Mouse (Mus musculus) embryonic fibroblast, embryonic 13.5 days (primary cell): ENCODE data around the gene Sectm1a. TPM values are rescaled to one million over a fixed set of nuclear protein-coding genes. Genes with fewer than 3 reads are reported as not detected.

Experiments
- H3K27ac ChIP-seq: 2 replicates; pipeline ENCODE4 v1.5.1; 2012; ENCODE audit warnings: low read length, control low read depth, inconsistent platforms; ENCODE audit not compliant: insufficient read depth
- H3K4me1 ChIP-seq: 2 replicates; pipeline ENCODE4 v1.6.1; 2011; ENCODE audit warnings: low read length; ENCODE audit not compliant: control insufficient read depth, insufficient read depth
- H3K4me3 ChIP-seq: 2 replicates; pipeline ENCODE4 v1.5.1; 2011; ENCODE audit warnings: mild to moderate bottlenecking, control low read depth, low read length; ENCODE audit not compliant: insufficient read depth
- CTCF ChIP-seq: IDR thresholded peaks from 2 replicates; pipeline ENCODE4 v1.5.1; 2011; ENCODE audit warnings: mild to moderate bottlenecking, control low read depth, low read length, moderate library complexity, borderline replicate concordance; ENCODE audit not compliant: insufficient read depth
- POLR2A ChIP-seq: IDR thresholded peaks from 2 replicates; pipeline ENCODE4 v1.6.1; 2011; ENCODE audit warnings: low read depth, mild to moderate bottlenecking, control low read depth, low read length, moderate library complexity
- polyA plus RNA-seq: library from polyadenylated mRNA; stranded (reverse); fragments of >200 nt; gene quantifications from 2 replicates; pipeline ENCODE4 v1.2.4, GENCODE M21; 2011; ENCODE audit warnings: low read depth; ENCODE audit not compliant: missing spikeins, insufficient read length

Sectm1a gene
- polyA plus RNA-seq, result not detected in 2 replicates

DNA sequence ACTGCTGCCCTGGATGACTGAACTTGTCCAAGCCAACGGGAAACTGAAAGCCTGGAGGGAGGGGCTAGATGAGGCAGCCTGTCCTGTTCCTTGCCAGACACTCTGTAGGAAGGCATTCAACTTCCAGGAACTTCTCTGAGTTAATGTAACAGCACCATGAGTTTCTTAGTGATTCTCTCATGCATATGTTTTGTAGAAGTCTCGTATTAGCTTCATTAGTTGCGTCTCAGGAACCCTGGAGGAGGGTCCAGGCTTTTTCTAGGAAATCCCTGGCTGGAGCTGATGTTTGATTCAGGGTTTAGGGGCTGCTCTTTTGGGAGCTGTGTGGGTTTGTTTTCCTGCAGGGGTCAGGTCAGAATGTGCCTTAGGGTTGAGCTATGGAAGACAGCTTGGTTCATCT, at the start of gene Sectm1a:
Sectm1a (minus strand) TSS at position 101 of the 400 bp plus-strand sequence.
- TF ChIP-seq CTCF (no peak), POLR2A (no peak)
- H3K27ac ChIP-seq, result no peak within 1 kb of the TSS
- H3K4me1 ChIP-seq, result no peaks in the 10 kb centered on the region
- H3K4me3 ChIP-seq, result no peak within 1 kb of the TSS

DNA sequence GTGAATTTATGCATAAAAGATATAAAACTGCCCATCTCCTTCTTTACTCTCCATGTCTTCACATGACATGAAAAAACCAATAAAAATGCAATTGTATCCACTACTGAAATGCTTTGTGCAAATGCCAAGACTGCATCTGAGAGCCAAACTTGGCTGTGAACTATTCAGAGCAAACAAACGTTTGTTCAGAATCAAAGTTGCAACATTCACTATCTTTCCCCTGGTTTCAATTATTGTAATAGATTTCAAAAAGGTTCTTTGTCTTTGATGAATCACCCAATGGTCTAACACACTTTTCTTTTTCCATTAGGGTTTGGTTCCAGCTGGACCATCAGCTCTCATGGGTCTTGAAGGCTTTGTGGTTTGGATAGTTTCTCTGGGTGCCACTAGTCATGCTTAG, 48.6 kb upstream of the Sectm1a start:
- H3K27ac ChIP-seq, result no peak overlapping the region
- H3K4me3 ChIP-seq, result no peak overlapping the region
- H3K4me1 ChIP-seq, result no peaks in the 10 kb centered on the region
- TF ChIP-seq CTCF, result no peak
- TF ChIP-seq POLR2A, result no peak

DNA sequence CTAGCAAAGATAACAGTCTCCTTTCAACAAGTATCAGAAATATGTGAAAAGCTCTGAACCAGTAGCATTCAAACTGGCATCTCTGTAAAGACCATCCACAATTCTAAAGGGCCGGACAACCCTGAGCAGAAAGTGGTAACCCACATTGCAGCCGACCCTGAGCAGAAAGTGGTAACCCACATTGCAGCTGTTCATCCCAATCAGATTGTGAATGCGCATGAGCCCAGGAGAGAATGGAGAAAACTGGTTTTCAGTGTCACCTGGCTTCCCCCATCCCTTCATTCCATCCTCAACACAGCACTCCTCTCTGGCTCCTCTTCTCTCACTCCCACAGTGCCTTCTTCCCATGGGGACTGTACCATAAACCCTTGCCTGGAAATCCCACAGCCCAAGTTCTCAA, 46.4 kb upstream of the Sectm1a start:
- H3K4me1 ChIP-seq, result no peaks in the 10 kb centered on the region
- H3K4me3 ChIP-seq, result no peak overlapping the region
- TF ChIP-seq POLR2A (no peak), CTCF (no peak)
- H3K27ac ChIP-seq, result no peak overlapping the region

DNA sequence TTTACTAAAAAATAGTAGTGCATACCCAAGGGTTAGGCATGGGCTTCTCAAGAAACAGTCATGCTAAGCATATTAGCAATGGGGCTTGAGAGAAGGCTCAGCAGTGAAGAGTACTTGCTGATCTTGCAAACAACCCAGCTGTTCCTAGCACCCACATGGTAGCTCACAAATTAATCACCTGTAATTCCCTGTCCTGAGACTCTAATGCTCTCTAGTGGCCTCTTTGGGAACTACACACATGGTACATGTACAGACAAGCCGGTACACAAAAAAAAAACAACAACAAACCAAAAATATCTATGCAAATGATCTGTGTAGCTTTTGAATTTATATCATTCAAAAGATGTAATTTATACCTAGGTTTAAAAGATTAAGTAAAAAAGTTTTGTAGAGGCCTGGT, 45.4 kb upstream of the Sectm1a start:
- TF ChIP-seq POLR2A (no peak), CTCF (no peak)
- Histone ChIP-seq H3K4me1 (no peaks in the 10 kb centered on the region), H3K4me3 (no peak overlapping the region), H3K27ac (no peak overlapping the region)

DNA sequence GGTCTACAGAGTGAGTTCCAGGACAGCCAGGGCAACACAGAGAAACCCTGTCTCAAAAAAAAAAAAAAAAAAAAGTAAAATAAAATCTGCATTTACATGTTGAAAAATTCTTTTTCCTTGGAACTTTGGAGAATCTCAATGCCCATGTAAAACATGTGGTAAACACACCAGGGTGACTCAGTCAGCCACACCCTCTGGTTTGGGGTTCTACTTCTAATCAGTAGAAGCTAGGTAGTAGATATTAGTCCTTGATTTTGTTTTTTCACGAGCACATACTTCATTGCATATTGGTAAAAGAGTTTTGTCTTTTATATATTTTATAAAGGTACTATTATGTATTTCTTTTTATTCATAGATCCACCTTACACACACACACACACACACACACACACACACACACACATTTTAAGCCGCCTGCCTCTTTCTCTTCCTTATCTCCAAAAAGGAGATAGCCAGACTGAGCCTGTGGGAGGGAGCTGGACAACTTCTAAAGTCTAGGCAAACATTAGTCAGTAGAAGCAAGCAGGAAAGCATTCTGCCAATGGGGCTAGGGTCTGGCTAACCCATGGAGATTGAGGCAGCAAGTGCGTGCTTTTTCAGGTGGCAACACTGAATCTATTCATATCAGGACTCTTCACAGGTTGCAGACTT, 44.6 kb upstream of the Sectm1a start:
- Histone ChIP-seq H3K4me1 (no peaks in the 10 kb centered on the region), H3K4me3 (no peak overlapping the region), H3K27ac (no peak overlapping the region)
- TF ChIP-seq CTCF (no peak), POLR2A (no peak)

DNA sequence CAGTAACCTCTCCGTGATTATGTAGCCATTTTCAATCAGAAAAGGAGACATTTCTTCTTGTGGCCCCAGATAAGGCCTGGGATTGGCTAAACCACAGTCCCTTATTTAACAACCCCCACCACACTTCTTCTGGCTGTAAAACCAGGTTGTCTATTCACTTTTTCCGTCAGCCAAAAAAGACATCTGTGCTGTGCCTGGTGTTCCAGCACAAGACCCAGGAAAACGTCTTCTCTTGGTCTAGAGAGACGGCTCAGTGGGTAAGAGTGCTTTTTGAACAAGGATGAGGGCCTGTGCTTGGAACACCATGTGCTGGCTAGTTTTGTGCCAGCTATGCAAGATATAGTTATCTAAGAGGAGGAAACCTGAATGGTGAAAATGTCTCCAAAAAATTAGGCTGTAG, 42.4 kb upstream of the Sectm1a start:
- no peak for TF ChIP-seq POLR2A
- TF ChIP-seq CTCF, result no peak
- no peaks in the 10 kb centered on the region for H3K4me1 ChIP-seq

DNA sequence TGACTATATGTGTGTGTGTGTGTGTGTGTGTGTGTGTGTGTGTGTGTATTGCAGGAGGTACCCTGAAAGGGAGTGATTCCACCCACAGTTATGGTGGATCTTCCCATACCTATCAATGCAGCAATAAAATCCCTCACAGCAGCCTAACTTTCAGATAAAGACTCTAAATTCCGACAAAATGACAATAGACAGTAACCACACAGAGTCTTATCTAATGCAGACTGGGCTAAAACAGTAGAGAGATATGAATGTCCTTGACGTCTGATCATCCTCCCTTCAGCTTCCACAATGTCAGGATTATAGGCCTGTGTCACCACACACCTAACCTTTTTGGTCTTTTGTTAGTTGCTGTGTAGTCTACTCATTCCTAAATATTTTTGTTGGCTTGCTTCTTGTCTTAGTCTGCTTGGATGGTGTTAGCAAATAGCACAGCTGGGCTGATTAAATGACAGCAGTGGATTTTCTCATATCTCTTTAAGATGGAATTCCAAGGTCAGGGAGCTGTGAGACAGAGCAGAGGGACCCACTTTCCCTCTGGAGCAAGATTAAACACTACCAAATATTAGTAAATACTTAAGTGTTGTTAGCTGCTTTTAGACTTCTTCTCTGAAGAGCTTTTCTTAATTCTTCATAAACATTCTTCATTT, 41.1 kb upstream of the Sectm1a start:
- Histone ChIP-seq H3K4me1 (no peaks in the 10 kb centered on the region), H3K27ac (no peak overlapping the region), H3K4me3 (no peak overlapping the region)
- TF ChIP-seq POLR2A (no peak), CTCF (no peak)

More for the DNA sequence above, 42.4 kb upstream of the Sectm1a start:
- no peak overlapping the region for H3K4me3 ChIP-seq
- H3K27ac ChIP-seq, result no peak overlapping the region

DNA sequence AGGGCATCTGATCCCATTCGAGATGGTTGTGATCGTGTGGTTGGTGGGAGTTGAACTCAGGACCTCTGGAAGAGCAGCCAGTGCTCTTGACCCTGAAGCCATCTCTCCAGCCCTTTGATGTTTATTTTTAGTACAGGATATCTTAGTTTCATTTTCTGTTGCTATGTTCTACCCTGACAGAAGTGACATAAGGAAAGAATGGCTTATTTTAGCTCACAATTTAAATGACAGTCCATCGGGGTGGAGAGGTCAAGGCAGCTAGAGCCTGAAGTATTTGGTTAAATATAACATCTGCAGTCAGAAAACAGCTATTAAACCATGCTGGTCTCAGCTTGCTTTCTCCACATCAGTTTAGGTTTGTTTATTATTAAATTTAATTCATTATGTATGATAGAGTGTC, 40.1 kb upstream of the Sectm1a start:
- Histone ChIP-seq H3K27ac (no peak overlapping the region), H3K4me3 (no peak overlapping the region), H3K4me1 (no peaks in the 10 kb centered on the region)
- TF ChIP-seq POLR2A, result no peak
- TF ChIP-seq CTCF, result no peak

DNA sequence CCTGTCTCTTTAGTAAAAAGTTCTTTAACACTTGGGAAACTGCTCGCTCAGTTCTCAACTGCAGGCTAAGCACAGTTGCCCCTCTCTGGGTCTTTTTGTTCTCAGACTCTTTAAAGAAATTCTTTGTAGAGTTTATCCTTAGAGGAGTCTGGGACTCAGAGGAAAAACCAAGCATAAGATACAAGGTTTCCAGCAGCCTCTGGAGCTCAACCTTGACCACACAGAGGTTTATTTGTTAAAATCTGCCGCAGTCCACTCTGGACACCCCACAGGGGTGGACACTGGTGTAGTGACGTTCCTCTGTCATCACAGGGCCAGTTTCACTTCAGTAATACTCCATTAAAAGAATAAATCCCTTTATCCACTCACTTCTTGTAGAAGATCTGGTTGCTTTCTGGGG, 37.6 kb upstream of the Sectm1a start, which contains the start of gene Tex19.2:
Tex19.2 (minus strand) TSS at position 101 of the 400 bp plus-strand sequence.
- Histone ChIP-seq H3K4me3 (no peak within 1 kb of the TSS), H3K4me1 (no peaks in the 10 kb centered on the region), H3K27ac (no peak within 1 kb of the TSS)
- TF ChIP-seq POLR2A (no peak), CTCF (no peak)

DNA sequence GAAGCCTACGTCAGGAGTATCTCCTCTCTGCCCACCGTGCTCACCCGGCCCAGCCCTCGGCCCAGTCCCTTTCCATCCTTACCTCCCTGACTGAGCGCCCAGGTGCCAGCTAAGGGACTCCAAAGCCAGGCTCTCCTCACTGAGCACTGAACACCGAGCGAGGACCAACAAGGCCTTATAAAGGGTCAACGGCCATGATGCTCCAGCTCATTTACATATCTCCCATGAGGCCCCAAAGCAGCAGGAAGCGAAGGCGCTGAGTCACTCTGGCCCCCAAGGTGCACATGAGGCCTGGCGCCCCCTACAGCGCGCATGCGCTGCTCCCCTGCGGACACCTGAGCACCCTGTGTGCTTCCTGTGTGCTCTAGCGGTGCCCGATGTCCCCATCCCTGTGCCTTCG, 37.1 kb upstream of the Sectm1a start:
- no peak for TF ChIP-seq CTCF
- TF ChIP-seq POLR2A, result no peak
- H3K27ac ChIP-seq, result no peak overlapping the region
- no peaks in the 10 kb centered on the region for H3K4me1 ChIP-seq
- no peak overlapping the region for H3K4me3 ChIP-seq
